Mouse (Mus musculus): ENCODE measurements around the gene Mcf2. TPM values are rescaled to one million over a fixed set of nuclear protein-coding genes. Genes with fewer than 3 reads are reported as not detected.

The Mcf2 gene
- total and polyA plus RNA-seq, 3 experiments: not detected

DNA sequence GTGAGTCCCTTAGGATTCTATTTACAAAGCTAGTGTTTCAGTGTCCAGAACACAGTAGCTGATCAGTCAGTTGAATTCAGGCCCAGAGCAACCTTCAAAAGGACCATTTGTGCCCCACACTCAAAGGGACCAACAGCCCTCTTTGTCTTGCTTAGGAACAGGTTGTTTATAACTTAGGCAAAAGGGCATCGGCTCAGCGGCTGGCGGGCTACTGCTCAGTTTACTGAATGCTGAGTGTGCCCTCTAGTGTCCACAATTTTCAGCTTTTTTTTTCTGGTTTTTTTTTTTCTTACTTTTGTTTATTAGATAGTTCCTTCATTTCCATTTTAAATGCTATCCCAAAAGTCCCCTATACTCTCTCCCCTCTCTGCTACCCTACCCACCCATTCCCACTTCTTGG, 152.2 kb downstream of the Mcf2 start:
- dilution Hi-C loops (cut with MboI; ENCODE audit: extremely low pct_ligation_motif_present, extremely low pct_unique_long_range_greater_than_20kb, low sequenced_read_pairs) (no loop called here), in situ Hi-C loops (cut with MboI; ENCODE audit: low pct_ligation_motif_present, low pct_unique_long_range_greater_than_20kb, low sequenced_read_pairs) (no loop called here)
- Histone ChIP-seq H3K4me2 (ENCODE audit: insufficient read depth, low read depth, poor library complexity, severe bottlenecking) (no peak overlapping the region), H3K27ac (ENCODE audit: insufficient read depth, low read depth) (no peak overlapping the region), H3K36me3 (replicated peaks in 1 of 2; ENCODE audit: control insufficient read depth in 1 of 2, insufficient read depth in 1 of 2, low read length in 1 of 2) (no peaks in the 10 kb centered on the region), H3K4me3 (replicated peaks in 1 of 3; ENCODE audit: low read depth in 2 of 3, low read length in 2 of 3, poor library complexity in 1 of 3) (no peak overlapping the region), H3K4me1 (ENCODE audit: control insufficient read depth in 1 of 2, insufficient read depth in 2 of 2) (no peaks in the 10 kb centered on the region), H3K79me2 (replicated peaks; ENCODE audit: control insufficient read depth, extremely low read depth, insufficient read depth, poor library complexity, severe bottlenecking) (no peaks in the 10 kb centered on the region), H3K27me3 (replicated peaks) (no peaks in the 10 kb centered on the region), H3K9ac (ENCODE audit: insufficient read depth, low read depth) (no peak overlapping the region), H3K9me3 (replicated peaks; ENCODE audit: low read length) (no peaks in the 10 kb centered on the region)
- peak; percentile 40 for DNase-seq (ENCODE audit: extremely low read depth)
- peak; percentile 62 for TF ChIP-seq SMC3 (IDR thresholded peaks at IDR 0.05; ENCODE audit: low read depth, low read length)
- TF ChIP-seq POLR2A (IDR thresholded peaks at IDR 0.05; ENCODE audit: low read depth, low read length): no peak
- no peak for TF ChIP-seq POLR2AphosphoS2 (IDR thresholded peaks at IDR 0.05; ENCODE audit: low read depth, low read length)
- no peak for TF ChIP-seq USF2 (conservative IDR thresholded peaks at IDR 0.05; ENCODE audit: low read depth, low read length)
- no peak for TF ChIP-seq NELFE (IDR thresholded peaks at IDR 0.05; ENCODE audit: low read depth, low read length)
- TF ChIP-seq CHD2 (IDR thresholded peaks at IDR 0.05; ENCODE audit: low read length): no peak
- no peak for TF ChIP-seq MEF2A (IDR thresholded peaks at IDR 0.05; ENCODE audit: borderline replicate concordance, low read depth, low read length)
- no peak for TF ChIP-seq EP300 (IDR thresholded peaks at IDR 0.05; ENCODE audit: low read length)
- TF ChIP-seq E2F4 (IDR thresholded peaks at IDR 0.05; ENCODE audit: insufficient replicate concordance, low read depth, low read length): no peak
- no peak for TF ChIP-seq NRF1 (IDR thresholded peaks at IDR 0.05; ENCODE audit: low read depth, low read length)
- TF ChIP-seq MAX (IDR thresholded peaks at IDR 0.05; ENCODE audit: low read length): no peak
- no peak for TF ChIP-seq PAX5 (IDR thresholded peaks at IDR 0.05; ENCODE audit: low read length)
- TF ChIP-seq CHD1 (IDR thresholded peaks at IDR 0.05; ENCODE audit: low read depth, low read length): no peak
- peak; percentile 72 for TF ChIP-seq RAD21 (IDR thresholded peaks at IDR 0.05; ENCODE audit: low read depth, low read length)
- TF ChIP-seq IRF4 (IDR thresholded peaks at IDR 0.05; ENCODE audit: low read depth, low read length): no peak
- TF ChIP-seq JUN (IDR thresholded peaks at IDR 0.05; ENCODE audit: insufficient read depth, low read depth, low read length): no peak
- TF ChIP-seq TCF12 (IDR thresholded peaks at IDR 0.05; ENCODE audit: low read depth, low read length): no peak
- TF ChIP-seq ZMIZ1 (IDR thresholded peaks at IDR 0.05; ENCODE audit: low read depth, low read length): no peak
- peak; percentile 93 for TF ChIP-seq ZNF384 (IDR thresholded peaks at IDR 0.05; ENCODE audit: low read depth, low read length)
- TF ChIP-seq MAZ (IDR thresholded peaks at IDR 0.05; ENCODE audit: low read depth, low read length): no peak
- TF ChIP-seq RCOR1 (conservative IDR thresholded peaks at IDR 0.05; ENCODE audit: low read depth, low read length): no peak
- peak in 1 of 2 experiments; percentile 67; a peak in 2 of 4 replicates for TF ChIP-seq CTCF (conservative IDR thresholded peaks at IDR 0.05 in 1 of 2, IDR thresholded peaks at IDR 0.05 in 1 of 2; ENCODE audit: low read depth in 2 of 2, low read length in 2 of 2)
- TF ChIP-seq BHLHE40 (IDR thresholded peaks at IDR 0.05; ENCODE audit: low read depth, low read length): no peak
- no peak for TF ChIP-seq SIN3A (IDR thresholded peaks at IDR 0.05; ENCODE audit: low read length)
- TF ChIP-seq MXI1 (IDR thresholded peaks at IDR 0.05; ENCODE audit: low read depth, low read length): no peak
- no peak for TF ChIP-seq GABPA (IDR thresholded peaks at IDR 0.05; ENCODE audit: insufficient replicate concordance, low read depth, low read length)
- no peak for TF ChIP-seq USF1 (IDR thresholded peaks at IDR 0.05; ENCODE audit: low read depth, low read length)
- TF ChIP-seq ZKSCAN1 (IDR thresholded peaks at IDR 0.05; ENCODE audit: borderline replicate concordance, low read depth, low read length): no peak
- no peak for TF ChIP-seq UBTF (IDR thresholded peaks at IDR 0.05; ENCODE audit: low read depth, low read length)
- no peak for TF ChIP-seq TBP (conservative IDR thresholded peaks at IDR 0.05; ENCODE audit: low read depth, low read length)
- no peak for TF ChIP-seq ELF1 (IDR thresholded peaks at IDR 0.05; ENCODE audit: low read depth, low read length)
- no peak for TF ChIP-seq MAFK (IDR thresholded peaks at IDR 0.05; ENCODE audit: insufficient replicate concordance, low read length)
